Mouse (Mus musculus): ENCODE data around the gene Meis1. TPM values are rescaled to one million over a fixed set of nuclear protein-coding genes. Genes with fewer than 3 reads are reported as not detected.

Gene Meis1
- total and polyA plus RNA-seq, 3 experiments: 8.2 to 16.5 TPM; not detected in 1

DNA sequence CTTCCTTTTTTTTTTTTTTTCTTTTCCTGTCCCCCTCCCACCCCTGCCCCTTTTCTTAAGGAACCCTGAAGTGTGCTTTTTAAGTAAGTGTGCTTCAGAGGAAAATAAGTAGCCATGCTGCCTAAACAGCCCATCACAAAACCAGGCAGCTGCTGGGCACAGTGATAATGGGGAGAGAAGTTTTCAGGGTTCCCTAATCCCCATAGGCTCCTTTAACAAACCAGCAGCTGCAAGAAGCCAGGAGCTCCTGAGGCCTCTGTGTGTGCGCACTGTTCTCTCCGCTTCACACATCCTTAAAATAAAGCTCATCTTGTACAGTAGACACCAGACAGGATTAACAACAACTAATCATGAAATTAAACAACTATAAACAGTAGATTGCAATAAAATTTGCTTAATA, 63.9 kb downstream of the Meis1 start:
- H3K36me3 ChIP-seq (ENCODE audit: control insufficient read depth in 1 of 2, insufficient read depth in 2 of 2, low read length in 2 of 2): peaks cover 0 to 32% of the 10 kb centered on the region in 2 experiments; a peak in 2 of 4 replicates
- TF ChIP-seq NELFE (IDR thresholded peaks at IDR 0.05; ENCODE audit: low read depth, low read length) (no peak), CHD2 (IDR thresholded peaks at IDR 0.05; ENCODE audit: low read length) (no peak), ZNF384 (IDR thresholded peaks at IDR 0.05; ENCODE audit: low read depth, low read length) (peak; percentile 87), ZKSCAN1 (IDR thresholded peaks at IDR 0.05; ENCODE audit: low read depth, low read length) (no peak)
- no peak overlapping the region for H3K9ac ChIP-seq (ENCODE audit: control insufficient read depth, low read depth, low read length, poor library complexity, severe bottlenecking)
- H3K27me3 ChIP-seq (ENCODE audit: control insufficient read depth in 1 of 2, insufficient read depth in 2 of 2, low read length in 2 of 2): no peaks in the 10 kb centered on the region
- H3K4me1 ChIP-seq (ENCODE audit: control insufficient read depth in 1 of 2, insufficient read depth in 2 of 2, low read length in 2 of 2): peaks cover 20 to 30% of the 10 kb centered on the region in 2 experiments
- DNase-seq (ENCODE audit: low read depth, low spot score): peak; percentile 25
- no peaks in the 10 kb centered on the region for H3K9me3 ChIP-seq (replicated peaks; ENCODE audit: insufficient read depth, low read length)
- H3K27ac ChIP-seq (ENCODE audit: control insufficient read depth, low read depth, low read length): no peak overlapping the region
- no peaks in the 10 kb centered on the region for H3K79me2 ChIP-seq (ENCODE audit: control insufficient read depth, insufficient read depth, low read length, poor library complexity)
- H3K4me3 ChIP-seq (ENCODE audit: control insufficient read depth in 1 of 2, insufficient read depth in 1 of 2, low read depth in 2 of 2, low read length in 2 of 2): no peak overlapping the region

DNA sequence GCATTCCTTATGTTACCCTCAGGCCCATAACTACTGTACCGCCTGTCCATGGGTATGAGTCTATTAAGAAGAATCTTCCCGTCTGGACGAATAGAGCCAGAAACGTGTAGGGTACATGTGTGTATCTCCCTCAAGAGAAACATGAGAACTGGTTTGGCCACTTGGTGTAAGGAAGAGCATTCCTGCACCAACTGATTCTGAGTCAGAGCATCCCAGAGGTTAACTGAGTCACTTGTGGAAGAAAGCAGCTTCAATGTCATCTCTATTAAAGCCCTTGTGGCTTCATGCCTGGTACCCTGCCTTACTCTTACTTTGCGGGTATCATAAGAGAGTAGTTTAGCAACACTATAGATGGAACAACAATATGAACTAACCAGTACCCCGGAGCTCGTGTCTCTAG, 64.9 kb downstream of the Meis1 start:
- Histone ChIP-seq H3K27ac (ENCODE audit: control insufficient read depth, low read depth, low read length) (no peak overlapping the region), H3K4me3 (ENCODE audit: control insufficient read depth in 1 of 2, insufficient read depth in 1 of 2, low read depth in 2 of 2, low read length in 2 of 2) (no peak overlapping the region), H3K9me3 (replicated peaks; ENCODE audit: insufficient read depth, low read length) (no peaks in the 10 kb centered on the region), H3K79me2 (ENCODE audit: control insufficient read depth, insufficient read depth, low read length, poor library complexity) (no peaks in the 10 kb centered on the region), H3K27me3 (ENCODE audit: control insufficient read depth in 1 of 2, insufficient read depth in 2 of 2, low read length in 2 of 2) (no peaks in the 10 kb centered on the region), H3K9ac (ENCODE audit: control insufficient read depth, low read depth, low read length, poor library complexity, severe bottlenecking) (no peak overlapping the region), H3K36me3 (ENCODE audit: control insufficient read depth in 1 of 2, insufficient read depth in 2 of 2, low read length in 2 of 2) (peaks cover 0 to 32% of the 10 kb centered on the region in 2 experiments; a peak in 2 of 4 replicates), H3K4me1 (ENCODE audit: control insufficient read depth in 1 of 2, insufficient read depth in 2 of 2, low read length in 2 of 2) (peaks cover 20 to 30% of the 10 kb centered on the region in 2 experiments)
- no peak for DNase-seq (ENCODE audit: low read depth, low spot score)
- TF ChIP-seq ETS1 (IDR thresholded peaks at IDR 0.05; ENCODE audit: low read depth, low read length) (no peak), MEF2A (IDR thresholded peaks at IDR 0.05; ENCODE audit: extremely low read depth, insufficient replicate concordance, low read depth, low read length, poor library complexity, severe bottlenecking) (no peak), ZMIZ1 (IDR thresholded peaks at IDR 0.05; ENCODE audit: low read depth, low read length) (no peak)

DNA sequence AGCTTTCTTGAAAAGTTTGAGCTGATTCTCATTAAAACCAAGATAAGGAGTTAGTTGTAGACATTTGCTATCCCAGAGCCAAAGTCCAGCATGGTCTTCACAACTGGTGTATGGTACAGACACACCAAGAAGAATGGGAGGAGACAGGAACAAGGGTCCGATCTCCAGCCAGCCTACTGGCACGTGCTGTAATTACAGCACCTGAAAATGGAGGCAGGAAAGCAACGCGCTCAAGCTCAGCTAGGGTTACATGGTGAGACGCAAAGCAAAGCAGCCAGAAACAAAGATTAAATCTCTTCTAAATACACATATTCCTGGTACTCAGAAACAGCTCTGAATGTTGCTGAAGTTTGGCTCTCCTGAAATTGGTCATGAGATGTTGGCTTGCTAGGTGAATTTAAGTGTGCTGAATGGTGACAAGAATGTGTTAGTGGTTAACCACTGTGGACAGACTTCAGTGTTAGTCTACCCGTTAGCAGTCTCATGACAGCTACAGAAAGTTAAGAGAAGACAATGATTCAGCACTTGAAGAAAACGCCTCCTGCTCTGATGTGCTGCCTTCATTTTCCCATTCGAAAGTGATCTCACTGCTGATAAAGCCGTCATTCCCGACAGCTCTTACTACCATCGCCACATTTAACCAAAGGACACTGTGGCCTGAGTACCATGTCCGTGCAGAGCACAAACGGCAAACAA, 70.0 kb downstream of the Meis1 start:
- no peaks in the 10 kb centered on the region for H3K9me3 ChIP-seq (replicated peaks; ENCODE audit: insufficient read depth, low read length)
- TF ChIP-seq SMC3 (IDR thresholded peaks at IDR 0.05; ENCODE audit: low read depth, low read length) (no peak), MEF2A (IDR thresholded peaks at IDR 0.05; ENCODE audit: extremely low read depth, insufficient replicate concordance, low read depth, low read length, poor library complexity, severe bottlenecking) (no peak), MYC (IDR thresholded peaks at IDR 0.05; ENCODE audit: low read depth, low read length) (no peak), EP300 (IDR thresholded peaks at IDR 0.05; ENCODE audit: low read depth in 1 of 2, low read length in 2 of 2) (no peak), ZMIZ1 (IDR thresholded peaks at IDR 0.05; ENCODE audit: low read depth, low read length) (no peak), UBTF (IDR thresholded peaks at IDR 0.05; ENCODE audit: borderline replicate concordance, insufficient read depth, low read depth, low read length) (no peak)
- H3K4me3 ChIP-seq (ENCODE audit: control insufficient read depth in 1 of 2, insufficient read depth in 1 of 2, low read depth in 2 of 2, low read length in 2 of 2): no peak overlapping the region
- H3K4me1 ChIP-seq (ENCODE audit: control insufficient read depth in 1 of 2, insufficient read depth in 2 of 2, low read length in 2 of 2): peaks cover 0 to 8% of the 10 kb centered on the region in 2 experiments; a peak in 2 of 4 replicates
- no peaks in the 10 kb centered on the region; the same call in 1 of the 2 replicates for H3K79me2 ChIP-seq (ENCODE audit: control insufficient read depth, insufficient read depth, low read length, poor library complexity)
- H3K27ac ChIP-seq (ENCODE audit: control insufficient read depth, low read depth, low read length): peak overlapping the region; percentile 7; the same call in 1 of the 2 replicates
- no peak for DNase-seq (ENCODE audit: low read depth, low spot score)
- peaks cover 0 to 4% of the 10 kb centered on the region in 2 experiments; a peak in 1 of 4 replicates for H3K36me3 ChIP-seq (ENCODE audit: control insufficient read depth in 1 of 2, insufficient read depth in 2 of 2, low read length in 2 of 2)
- H3K9ac ChIP-seq (ENCODE audit: control insufficient read depth, low read depth, low read length, poor library complexity, severe bottlenecking): no peak overlapping the region
- no peaks in the 10 kb centered on the region for H3K27me3 ChIP-seq (ENCODE audit: control insufficient read depth in 1 of 2, insufficient read depth in 2 of 2, low read length in 2 of 2)
